Mouse (Mus musculus) midbrain, embryonic 10.5 days (tissue): ENCODE data around the gene Wbp1l. TPM values are rescaled to one million over a fixed set of nuclear protein-coding genes. Genes with fewer than 3 reads are reported as not detected.
A peak's percentile ranks its signal among the peaks of the same experiment; 100 is the strongest.

ENCODE experiments used
- DNase-seq: peaks from one replicate; pipeline ENCODE4 v3.0.0-alpha.2; 2017; ENCODE audit warnings: low spot score
- H3K27ac ChIP-seq: fragments of 300-500 bp; sonication (generic); replicated peaks from 2 replicates; pipeline ENCODE4 v1.5.1; 2016; ENCODE audit warnings: mild to moderate bottlenecking
- H3K27me3 ChIP-seq: fragments of 300-500 bp; sonication (generic); 2 replicates; pipeline ENCODE4 v1.6.1; 2016; ENCODE audit warnings: low read depth, mild to moderate bottlenecking; ENCODE audit not compliant: poor library complexity, severe bottlenecking
- H3K36me3 ChIP-seq: fragments of 300-500 bp; sonication (generic); 2 replicates; pipeline ENCODE4 v1.6.1; 2016; ENCODE audit warnings: mild to moderate bottlenecking, moderate library complexity
- H3K4me1 ChIP-seq: fragments of 300-500 bp; sonication (generic); 2 replicates; pipeline ENCODE4 v1.6.1; 2016
- H3K4me3 ChIP-seq: fragments of 300-500 bp; sonication (generic); 2 replicates; pipeline ENCODE4 v1.5.1; 2016; ENCODE audit warnings: mild to moderate bottlenecking, moderate library complexity
- H3K9me3 ChIP-seq: fragments of 300-500 bp; sonication (generic); replicated peaks from 2 replicates; pipeline ENCODE4 v1.6.1; 2016; ENCODE audit warnings: mild to moderate bottlenecking
- WGBS: fragments of 180-500 bp; shearing (Covaris S2); methylation state at CpG from one replicate; pipeline ENCODE4 v1.1.7; 2016; 5-methylcytosine and 5-hydroxymethylcytosine counted together
- polyA plus RNA-seq: library from polyadenylated mRNA; unstranded; fragments of >200 nt; fragmentation: Nextera tagmentation; extraction: Ambion mirVana; gene quantifications from 2 replicates; pipeline ENCODE4 v1.2.1, GENCODE M21; 2016

Wbp1l gene
- polyA plus RNA-seq, 1 experiment from 2014 or later, result 45.7 TPM

- no peak for DNase-seq
- no peaks in the 10 kb centered on the region for H3K9me3 ChIP-seq
- H3K36me3 ChIP-seq, result peaks cover 65% of the 10 kb centered on the region
- no peak overlapping the region for H3K27ac ChIP-seq
- H3K27me3 ChIP-seq, result no peaks in the 10 kb centered on the region
- no peak overlapping the region for H3K4me3 ChIP-seq
- no peaks in the 10 kb centered on the region for H3K4me1 ChIP-seq
- 94% methylated on average over 21 of the region's 21 CpGs for WGBS
These were observed 57.4 kb downstream of the Wbp1l start for GRCm38 (mm10) chr19:46656151-46656840.

DNA sequence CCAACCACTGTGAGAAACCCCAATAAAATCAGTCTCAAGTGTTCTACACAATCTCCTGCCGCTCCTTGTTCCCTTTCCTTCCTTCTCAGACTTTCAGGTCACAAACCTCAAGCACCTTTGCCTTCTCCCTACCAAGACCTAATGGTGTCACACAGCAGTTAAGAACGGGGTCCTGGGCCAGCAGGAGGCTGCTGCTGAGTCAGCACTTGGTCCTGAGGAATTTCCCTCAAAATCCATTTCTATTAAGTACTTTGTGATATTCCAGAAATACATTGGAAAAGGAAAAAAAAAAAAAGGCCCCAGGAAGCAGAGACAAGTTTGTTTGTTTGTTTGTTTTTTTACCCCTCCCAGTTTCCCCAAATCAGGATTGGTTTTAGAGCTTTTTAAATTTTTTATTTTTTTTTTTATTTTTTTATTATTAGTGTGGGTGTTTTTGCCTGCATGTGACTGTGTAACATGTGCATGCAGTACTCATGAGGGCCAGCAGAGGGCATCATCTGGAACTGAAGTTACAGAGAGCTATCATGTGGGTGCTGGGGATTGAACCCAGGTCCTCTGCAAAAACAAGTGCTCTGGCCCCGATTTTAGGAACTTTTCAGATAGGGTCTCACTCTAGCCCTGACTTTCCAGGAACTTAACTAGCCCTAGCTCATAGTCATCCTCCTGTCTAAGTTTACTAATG, 58.6 kb downstream of the Wbp1l start:
- DNase-seq, result no peak
- H3K36me3 ChIP-seq, result peaks cover 57% of the 10 kb centered on the region
- WGBS, result 93% methylated on average over 3 of the region's 3 CpGs
- H3K4me1 ChIP-seq, result no peaks in the 10 kb centered on the region
- no peaks in the 10 kb centered on the region for H3K27me3 ChIP-seq
- no peak overlapping the region for H3K27ac ChIP-seq
- H3K9me3 ChIP-seq, result no peaks in the 10 kb centered on the region
- no peak overlapping the region for H3K4me3 ChIP-seq

DNA sequence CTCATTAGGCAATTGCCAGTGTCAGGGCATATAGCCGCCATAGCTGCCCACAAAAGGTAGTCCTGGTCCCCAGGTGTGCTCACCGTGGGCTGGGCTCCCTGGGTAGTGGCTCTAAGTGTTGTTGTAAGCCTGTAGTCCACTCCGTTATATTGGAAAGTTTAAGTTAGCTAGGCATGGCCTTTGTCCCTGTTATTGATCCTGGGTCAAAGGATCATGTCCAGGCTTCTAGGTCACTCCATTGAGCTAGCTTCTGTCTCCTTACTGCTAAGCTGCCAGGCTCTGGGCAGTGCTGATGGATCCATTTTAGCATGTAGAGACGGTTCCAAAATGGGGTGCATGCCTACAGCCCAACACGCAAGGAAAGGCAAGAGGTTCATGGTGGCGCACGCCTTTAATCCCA, 59.5 kb downstream of the Wbp1l start:
- Histone ChIP-seq H3K36me3 (peaks cover 48% of the 10 kb centered on the region), H3K27ac (no peak overlapping the region), H3K4me1 (no peaks in the 10 kb centered on the region), H3K27me3 (no peaks in the 10 kb centered on the region), H3K9me3 (no peaks in the 10 kb centered on the region), H3K4me3 (no peak overlapping the region)
- no peak for DNase-seq
- 97% methylated on average over 7 of the region's 7 CpGs for WGBS

DNA sequence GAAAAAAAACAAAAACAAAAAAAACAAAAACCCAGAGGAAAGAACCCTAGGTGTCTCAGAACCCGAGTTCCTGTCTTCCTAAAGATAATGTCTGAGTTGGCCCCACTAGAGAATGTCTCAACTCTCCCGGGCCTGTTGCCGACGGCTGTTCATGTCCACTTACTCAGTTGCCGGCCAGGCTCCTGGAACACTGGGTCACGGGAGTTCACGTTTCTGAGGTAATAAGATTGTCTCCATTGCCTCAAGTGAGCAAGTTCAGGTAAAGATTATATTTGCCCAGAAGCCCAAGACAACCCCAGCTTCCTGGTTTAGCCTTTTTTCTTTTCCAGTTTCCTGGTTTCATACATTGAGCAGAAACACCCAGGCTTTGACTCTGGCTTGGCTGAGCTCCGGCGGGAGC, 60.0 kb downstream of the Wbp1l start:
- Histone ChIP-seq H3K27ac (no peak overlapping the region), H3K36me3 (peaks cover 43% of the 10 kb centered on the region), H3K4me1 (no peaks in the 10 kb centered on the region), H3K27me3 (no peaks in the 10 kb centered on the region), H3K4me3 (no peak overlapping the region), H3K9me3 (no peaks in the 10 kb centered on the region)
- no peak for DNase-seq
- 89% methylated on average over 9 of the region's 9 CpGs for WGBS

GRCm38 (mm10) chr19:46661511-46661910, 62.6 kb downstream of the Wbp1l start:
- 72% methylated on average over 4 of the region's 4 CpGs for WGBS

GRCm38 (mm10) chr19:46662214-46662613, 63.3 kb downstream of the Wbp1l start:
- H3K27ac ChIP-seq, result no peak overlapping the region
- peaks cover 12% of the 10 kb centered on the region for H3K4me1 ChIP-seq
- H3K9me3 ChIP-seq, result no peaks in the 10 kb centered on the region
- peaks cover 10% of the 10 kb centered on the region for H3K36me3 ChIP-seq
- no peak for DNase-seq
- WGBS, result 92% methylated on average over 8 of the region's 8 CpGs
- H3K4me3 ChIP-seq, result no peak overlapping the region
- H3K27me3 ChIP-seq, result no peaks in the 10 kb centered on the region

More at GRCm38 (mm10) chr19:46661511-46661910, 62.6 kb downstream of the Wbp1l start:
- DNase-seq, result no peak
- H3K9me3 ChIP-seq, result no peaks in the 10 kb centered on the region
- peaks cover 17% of the 10 kb centered on the region for H3K36me3 ChIP-seq
- H3K27me3 ChIP-seq, result no peaks in the 10 kb centered on the region
- H3K27ac ChIP-seq, result no peak overlapping the region
- peaks cover 11% of the 10 kb centered on the region for H3K4me1 ChIP-seq
- no peak overlapping the region for H3K4me3 ChIP-seq

DNA sequence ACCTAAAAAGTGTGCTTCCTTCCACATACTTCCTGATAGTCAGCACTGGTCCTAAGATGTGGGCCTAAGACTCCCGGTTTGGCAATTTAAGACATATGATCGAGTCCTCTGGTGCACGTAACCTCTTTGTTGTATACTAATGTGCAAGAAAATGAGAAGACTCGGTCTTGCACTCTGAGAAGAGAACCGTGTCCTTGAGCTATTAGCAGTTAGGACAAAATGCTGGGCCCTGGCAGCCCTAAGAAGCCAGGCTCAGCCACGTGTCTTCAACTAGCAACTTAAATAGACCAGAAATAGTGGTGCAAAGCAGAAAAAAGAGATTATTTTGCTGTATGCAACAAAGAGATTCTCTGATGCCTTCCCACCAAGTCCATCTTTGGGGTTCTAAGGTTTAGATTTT, 63.9 kb downstream of the Wbp1l start:
- DNase-seq, result no peak
- WGBS, result 81% methylated on average over 6 of the region's 6 CpGs
- no peaks in the 10 kb centered on the region for H3K9me3 ChIP-seq

DNA sequence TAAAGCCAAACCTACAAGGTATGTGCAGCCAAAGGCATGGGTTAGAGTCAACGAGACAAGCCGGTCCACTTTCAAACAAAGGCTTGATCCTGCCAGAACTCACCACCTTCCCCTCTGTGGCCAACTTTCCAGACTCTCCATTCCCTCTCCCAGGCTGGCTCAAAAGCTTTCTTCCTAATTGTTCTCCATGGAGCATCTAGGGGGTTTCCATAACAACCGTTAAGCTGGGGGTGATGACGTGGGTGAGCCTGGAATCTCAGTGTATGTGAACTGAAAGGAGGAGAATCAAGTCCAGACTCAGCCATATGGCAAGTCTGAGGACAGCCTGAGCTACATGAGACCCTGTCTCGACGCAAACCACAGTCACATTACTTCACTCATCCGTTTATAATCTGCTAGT, 66.6 kb downstream of the Wbp1l start:
- Histone ChIP-seq H3K27ac (peak overlapping the region; percentile 65), H3K27me3 (no peaks in the 10 kb centered on the region), H3K36me3 (no peaks in the 10 kb centered on the region), H3K9me3 (no peaks in the 10 kb centered on the region), H3K4me3 (no peak overlapping the region), H3K4me1 (peaks cover 15% of the 10 kb centered on the region)
- WGBS, result 59% methylated on average over 7 of the region's 7 CpGs
- peak; percentile 37 for DNase-seq

More for the DNA sequence above, 63.9 kb downstream of the Wbp1l start:
- H3K36me3 ChIP-seq, result peaks cover 5% of the 10 kb centered on the region
- no peak overlapping the region for H3K27ac ChIP-seq
- no peak overlapping the region for H3K4me3 ChIP-seq
- H3K27me3 ChIP-seq, result no peaks in the 10 kb centered on the region
- peaks cover 15% of the 10 kb centered on the region for H3K4me1 ChIP-seq

GRCm38 (mm10) chr19:46667300-46667699, 68.4 kb downstream of the Wbp1l start:
- peaks cover 2% of the 10 kb centered on the region; the same call in 1 of the 2 replicates for H3K27me3 ChIP-seq
- no peak overlapping the region for H3K4me3 ChIP-seq
- peaks cover 15% of the 10 kb centered on the region for H3K4me1 ChIP-seq
- H3K27ac ChIP-seq, result no peak overlapping the region
- no peaks in the 10 kb centered on the region for H3K36me3 ChIP-seq
- H3K9me3 ChIP-seq, result no peaks in the 10 kb centered on the region
- DNase-seq, result no peak
- 72% methylated on average over 11 of the region's 11 CpGs for WGBS

DNA sequence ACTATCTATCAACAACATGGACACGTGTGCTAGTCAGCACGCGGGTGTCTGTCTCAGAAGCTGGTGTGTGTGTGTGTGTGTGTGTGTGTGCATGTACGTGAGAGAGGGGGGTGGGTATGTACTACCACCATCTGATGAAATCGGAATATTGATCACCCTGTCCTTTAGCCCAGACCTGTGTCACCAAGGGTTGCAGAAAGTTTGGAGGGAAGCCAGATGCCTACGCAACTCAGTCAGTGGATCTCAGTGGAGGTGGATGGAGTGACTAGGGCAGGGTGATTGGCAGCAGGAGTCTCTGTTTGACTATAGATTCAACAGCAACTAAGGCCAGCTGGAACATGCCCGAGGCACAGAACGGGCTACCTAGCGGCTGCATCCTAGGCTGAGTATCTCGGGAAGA, 69.4 kb downstream of the Wbp1l start:
- H3K4me3 ChIP-seq, result no peak overlapping the region
- H3K27me3 ChIP-seq, result peaks cover 7% of the 10 kb centered on the region; the same call in 1 of the 2 replicates
- 92% methylated on average over 10 of the region's 10 CpGs for whole genome bisulfite sequencing
- no peaks in the 10 kb centered on the region for H3K9me3 ChIP-seq
- H3K4me1 ChIP-seq, result peaks cover 15% of the 10 kb centered on the region
- DNase-seq, result no peak
- H3K36me3 ChIP-seq, result no peaks in the 10 kb centered on the region
- no peak overlapping the region for H3K27ac ChIP-seq

DNA sequence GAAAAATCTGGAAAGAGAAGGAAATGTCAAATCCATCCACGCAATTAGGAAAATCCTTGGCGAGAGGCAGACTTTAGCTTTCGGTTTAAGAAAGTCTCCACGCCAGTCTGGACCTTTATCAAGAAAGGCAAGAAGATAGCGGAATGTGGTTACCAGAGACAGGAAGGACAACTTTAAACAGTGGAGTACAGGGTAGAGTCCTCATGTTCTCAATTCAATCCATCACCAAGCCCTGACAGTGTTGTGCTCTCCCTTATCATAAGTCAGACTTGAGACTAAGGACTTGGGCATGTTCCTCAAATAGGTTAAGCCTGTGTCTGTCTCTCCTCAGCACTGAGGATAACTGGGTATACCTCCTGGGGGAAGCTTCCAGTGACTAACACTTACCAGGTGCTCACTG, 70.9 kb downstream of the Wbp1l start:
- Histone ChIP-seq H3K4me3 (no peak overlapping the region), H3K36me3 (no peaks in the 10 kb centered on the region), H3K27me3 (peaks cover 7% of the 10 kb centered on the region; the same call in 1 of the 2 replicates), H3K27ac (no peak overlapping the region), H3K9me3 (no peaks in the 10 kb centered on the region), H3K4me1 (peaks cover 15% of the 10 kb centered on the region)
- 92% methylated on average over 5 of the region's 5 CpGs for WGBS
- no peak for DNase-seq

GRCm38 (mm10) chr19:46670691-46671090, 71.8 kb downstream of the Wbp1l start:
- peak; percentile 64 for DNase-seq
- H3K27ac ChIP-seq, result no peak overlapping the region
- H3K4me1 ChIP-seq, result peaks cover 6% of the 10 kb centered on the region
- no peaks in the 10 kb centered on the region for H3K36me3 ChIP-seq
- 32% methylated on average over 13 of the region's 13 CpGs for WGBS
- H3K27me3 ChIP-seq, result peaks cover 7% of the 10 kb centered on the region; the same call in 1 of the 2 replicates
- no peaks in the 10 kb centered on the region for H3K9me3 ChIP-seq
- H3K4me3 ChIP-seq, result no peak overlapping the region

- H3K4me3 ChIP-seq, result no peak within 1 kb of the TSS
- H3K27me3 ChIP-seq, result peaks cover 7% of the 10 kb centered on the region; the same call in 1 of the 2 replicates
- H3K27ac ChIP-seq, result no peak within 1 kb of the TSS
- H3K4me1 ChIP-seq, result no peaks in the 10 kb centered on the region
- no peak for DNase-seq
- WGBS, result 78% methylated on average over 5 of the region's 5 CpGs
- H3K9me3 ChIP-seq, result no peaks in the 10 kb centered on the region
- H3K36me3 ChIP-seq, result no peaks in the 10 kb centered on the region
These were observed 74.0 kb downstream of the Wbp1l start, which contains the start of gene Cyp17a1 for GRCm38 (mm10) chr19:46672766-46673418. Gene Cyp17a1 (minus strand): TSS chr19:46673172.
